Mouse (Mus musculus) c-Kit-positive CD71-negative TER-119-negative erythroid progenitor cells, embryonic 14.5 days (primary cell): ENCODE measurements around the gene Phb2.

Experiments
- DNase-seq: peaks from one replicate; pipeline ENCODE4 v3.0.0-alpha.2; 2013; ENCODE audit warnings: low read depth

Gene Phb2

DNA sequence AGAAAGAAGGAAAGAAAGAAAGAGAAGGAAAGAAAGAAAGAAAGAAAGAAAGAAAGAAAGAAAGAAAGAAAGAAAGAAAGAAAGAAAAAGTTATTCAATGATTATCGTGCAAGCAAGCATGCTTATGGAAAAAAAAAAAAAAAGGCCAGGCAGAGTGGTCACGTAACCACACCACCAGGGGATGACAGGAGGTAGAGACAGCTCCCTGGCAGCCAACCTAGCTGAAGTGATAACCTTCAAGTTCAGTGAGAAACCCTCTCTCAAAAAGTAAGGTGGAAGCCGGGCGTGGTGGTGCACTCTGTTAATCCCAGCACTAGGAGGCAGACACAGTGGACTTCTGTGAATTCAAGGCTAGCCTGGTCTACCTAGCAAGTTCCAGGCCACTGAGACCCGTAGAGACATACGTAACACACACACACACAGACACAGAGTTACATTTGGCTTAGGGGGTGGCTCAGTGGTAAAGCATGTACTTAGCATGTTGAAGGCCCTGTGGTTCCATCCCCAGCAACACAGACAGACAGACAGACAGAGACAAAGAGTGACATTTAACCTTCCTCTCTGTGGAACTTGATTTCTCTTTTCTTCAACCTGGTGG, 10.8 kb downstream of the Phb2 start:
- DNase-seq, result no peak

GRCm38 (mm10) chr6:124723541-124723940, 11.4 kb downstream of the Phb2 start:
- DNase-seq, result no peak

DNA sequence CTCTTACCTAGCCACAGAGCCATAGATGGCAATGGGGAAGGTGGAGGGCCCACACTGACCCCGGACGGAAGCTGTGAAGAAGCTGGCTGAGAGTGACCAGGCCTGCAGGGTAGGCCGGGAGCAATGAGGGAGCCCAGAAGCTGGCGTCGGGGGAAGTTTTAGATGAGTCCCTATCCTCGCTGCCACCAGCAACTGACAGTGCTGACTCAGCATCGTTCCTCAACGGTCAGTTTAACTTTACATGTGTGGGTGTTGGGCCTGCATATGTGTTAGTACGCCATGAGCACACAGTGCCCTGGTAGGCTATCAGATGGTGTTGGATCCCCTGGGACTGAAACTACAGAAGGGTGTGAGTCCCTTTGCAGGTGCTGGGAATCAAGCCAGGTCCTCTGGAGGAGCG, 12.3 kb downstream of the Phb2 start:
- no peak for DNase-seq

DNA sequence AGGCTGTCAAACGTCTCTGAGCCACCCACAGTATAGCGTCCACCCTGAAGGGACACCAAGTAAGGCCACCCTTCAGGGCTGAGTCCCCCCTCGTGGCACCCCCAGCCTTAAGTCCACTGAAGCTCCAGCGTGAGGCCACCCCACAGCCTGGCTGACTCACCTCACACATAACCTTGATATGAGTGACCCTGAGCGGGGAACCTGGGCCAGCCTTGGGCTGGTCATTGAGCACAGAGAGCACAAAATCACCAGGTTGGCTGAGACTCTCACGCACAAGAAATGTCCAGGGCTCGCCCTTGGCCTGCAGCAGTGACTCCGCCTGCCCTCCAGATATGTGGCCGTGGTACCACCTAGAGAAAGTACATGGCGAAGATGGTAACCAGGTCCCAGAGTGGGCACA, 16.5 kb downstream of the Phb2 start:
- DNase-seq, result no peak

GRCm38 (mm10) chr6:124729850-124730705, 17.9 kb downstream of the Phb2 start:
- peak; percentile 69 for DNase-seq

GRCm38 (mm10) chr6:124731038-124731437, 18.9 kb downstream of the Phb2 start:
- DNase-seq, result no peak

- no peak for DNase-seq
Observed at GRCm38 (mm10) chr6:124732476-124733370, 20.6 kb downstream of the Phb2 start.

GRCm38 (mm10) chr6:124734417-124734816, 22.3 kb downstream of the Phb2 start:
- no peak for DNase-seq

DNA sequence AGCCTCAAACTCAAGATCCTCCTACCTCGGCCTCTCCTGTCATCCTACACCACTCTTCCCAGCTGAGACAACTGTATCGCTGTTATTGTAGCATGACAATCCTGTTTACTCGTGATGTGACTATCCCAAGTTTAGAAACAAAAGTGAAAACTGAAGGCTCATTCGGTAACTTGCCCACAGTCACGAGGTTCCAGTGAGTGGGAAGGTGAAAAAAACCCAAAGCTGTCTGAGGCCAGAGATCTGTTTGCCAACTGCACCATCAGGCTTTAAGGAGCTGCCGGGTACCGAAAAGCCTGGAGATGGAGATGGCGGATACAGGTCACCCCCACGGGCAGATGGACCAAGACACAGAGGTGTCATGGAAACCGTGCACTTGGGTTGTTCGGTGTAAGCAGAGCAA, 24.9 kb downstream of the Phb2 start:
- DNase-seq, result no peak

DNA sequence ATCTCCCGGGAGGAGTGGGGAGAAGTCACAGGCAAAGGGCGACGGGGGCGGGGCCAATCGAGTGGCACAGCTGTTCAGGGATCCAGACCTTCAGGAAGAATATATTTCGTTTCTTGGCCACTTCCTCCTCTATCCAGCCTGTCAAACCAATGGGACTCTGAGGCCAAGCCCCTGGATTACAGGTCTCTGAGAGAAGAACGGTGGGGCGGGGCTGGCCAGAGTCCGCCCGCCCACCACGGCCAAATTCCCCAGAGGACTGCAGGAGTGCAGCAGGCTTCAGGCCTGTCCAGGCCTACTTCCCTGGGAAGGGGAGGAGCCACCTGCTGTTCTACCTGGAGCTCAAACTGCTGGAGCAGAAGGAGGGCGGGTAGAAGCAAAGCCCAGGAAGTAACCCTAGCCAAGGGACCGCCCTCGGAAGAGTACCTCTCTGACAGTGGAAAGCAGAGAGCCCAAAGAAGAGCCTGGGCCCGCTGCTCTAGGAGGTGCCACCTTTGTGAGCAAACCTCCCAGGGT, 26.4 kb downstream of the Phb2 start, which contains the start of gene Ptpn6:
Gene Ptpn6 (minus strand): TSS at position 204 of the 513 bp plus-strand sequence.
- no peak for DNase-seq

DNA sequence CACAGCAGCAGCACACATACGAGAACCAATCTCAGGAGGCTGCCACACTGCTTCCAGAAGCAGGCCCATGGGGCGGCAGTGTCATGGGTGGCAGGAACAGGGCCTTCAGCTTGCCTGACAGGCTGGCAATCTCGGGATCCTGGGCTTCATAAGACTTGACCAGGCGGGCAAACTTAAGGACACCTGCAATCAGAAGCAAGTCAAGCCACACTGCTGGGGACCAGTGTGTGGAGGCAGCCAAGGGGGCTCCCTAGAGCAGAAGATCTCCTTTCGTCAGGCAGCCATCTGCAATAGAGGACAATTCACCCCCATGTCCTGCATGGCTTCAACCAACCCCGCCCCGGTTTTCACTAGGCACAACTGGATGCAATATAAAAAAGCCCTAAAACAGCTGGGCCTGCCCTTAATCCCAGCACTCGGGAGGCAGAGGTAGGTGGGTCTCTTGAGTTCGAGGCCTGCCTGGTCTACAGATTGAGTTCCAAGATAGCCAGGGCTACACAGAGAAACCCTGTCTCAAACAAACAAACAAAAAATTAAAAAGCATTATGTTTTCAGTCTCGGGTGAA, 27.2 kb downstream of the Phb2 start:
- DNase-seq, result no peak

DNA sequence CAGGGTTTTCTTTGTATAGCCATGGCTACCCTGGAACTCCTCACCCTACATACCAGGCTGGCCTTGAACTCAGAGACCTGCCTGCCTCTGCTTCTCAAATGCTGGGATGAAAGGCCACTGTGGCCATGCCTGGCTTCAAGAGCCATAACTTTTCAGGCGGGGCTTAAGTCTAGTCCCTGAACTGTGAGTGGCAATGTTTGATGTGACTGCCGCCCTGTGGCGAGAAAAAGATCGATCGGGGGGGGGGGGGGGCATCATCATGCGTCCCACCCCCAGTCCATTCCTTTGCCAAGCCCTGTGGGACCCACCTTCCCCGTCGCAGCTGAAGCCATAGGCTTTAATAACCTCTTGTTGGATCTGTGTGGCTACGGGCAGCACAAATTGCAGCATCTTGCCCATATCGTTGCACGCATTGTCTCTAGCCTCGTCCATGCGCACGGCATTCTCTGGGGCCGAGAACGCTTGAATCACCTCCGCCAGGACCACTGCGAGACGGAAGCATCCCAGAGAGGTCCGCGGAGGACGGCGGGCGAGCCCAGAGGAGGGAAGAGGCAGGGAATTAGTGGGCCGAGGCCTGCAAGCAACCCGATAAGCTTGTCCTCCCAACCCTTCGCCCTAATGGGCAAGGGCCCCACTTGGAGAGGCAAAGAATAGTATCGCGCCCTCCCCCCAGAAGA, 28.2 kb downstream of the Phb2 start:
- DNase-seq, result no peak

GRCm38 (mm10) chr6:124740888-124741761, 29.0 kb downstream of the Phb2 start, which contains the start of gene Grcc10:
Gene Grcc10 (minus strand): TSS chr6:124741374.
- DNase-seq, result peak; percentile 93

DNA sequence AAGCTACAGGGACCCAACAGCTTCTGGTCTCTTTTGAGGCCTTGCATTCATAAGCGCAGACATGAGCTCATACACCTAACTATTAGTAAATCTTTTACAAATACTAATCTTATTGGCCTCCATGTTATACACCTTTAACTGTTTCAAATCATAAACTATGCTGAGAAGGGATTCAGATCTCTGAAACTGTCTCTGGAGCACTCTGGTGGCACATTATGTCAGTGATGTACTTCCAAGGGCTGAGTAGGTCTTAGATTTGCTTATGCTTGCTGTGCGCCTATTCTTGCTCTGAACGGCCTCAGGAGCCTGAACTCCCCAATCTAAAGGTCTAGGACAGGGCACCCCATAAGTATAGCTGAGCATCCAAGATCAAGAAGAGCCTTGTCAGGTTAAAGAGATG, 29.7 kb downstream of the Phb2 start:
- DNase-seq, result no peak

DNA sequence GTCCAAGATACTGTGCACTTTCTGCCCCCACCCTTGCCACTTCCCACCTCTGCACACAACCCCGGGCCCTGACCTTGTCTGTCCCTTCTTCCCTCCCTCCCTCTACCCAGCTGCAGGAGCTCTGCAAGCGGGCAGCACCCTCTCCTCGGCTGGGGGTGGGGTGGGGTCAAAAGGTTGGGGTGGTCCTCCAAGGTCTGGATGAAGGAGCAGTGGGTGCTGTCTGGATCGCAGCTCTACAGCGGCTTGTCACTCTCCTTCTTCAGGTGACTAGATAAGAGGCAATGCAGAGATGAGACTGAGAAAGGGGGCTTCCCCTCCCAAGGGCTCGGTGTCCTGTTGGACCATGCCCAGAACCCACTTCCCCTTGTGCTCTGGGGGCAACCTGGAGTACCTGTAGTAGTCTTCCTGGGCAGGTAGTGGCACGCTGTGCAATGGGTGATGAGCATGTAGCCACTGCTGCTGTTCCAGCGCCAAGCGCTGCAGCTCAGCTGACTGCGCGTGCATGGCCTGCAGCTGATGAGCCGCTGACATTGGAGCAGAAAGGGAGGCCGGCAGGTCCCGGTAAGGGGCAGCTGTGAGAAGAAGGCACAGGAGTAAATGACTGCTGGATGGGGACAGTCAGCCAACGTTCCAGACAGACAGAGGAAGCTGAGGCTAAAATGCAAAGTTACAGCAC, 30.8 kb downstream of the Phb2 start:
- DNase-seq, result no peak

DNA sequence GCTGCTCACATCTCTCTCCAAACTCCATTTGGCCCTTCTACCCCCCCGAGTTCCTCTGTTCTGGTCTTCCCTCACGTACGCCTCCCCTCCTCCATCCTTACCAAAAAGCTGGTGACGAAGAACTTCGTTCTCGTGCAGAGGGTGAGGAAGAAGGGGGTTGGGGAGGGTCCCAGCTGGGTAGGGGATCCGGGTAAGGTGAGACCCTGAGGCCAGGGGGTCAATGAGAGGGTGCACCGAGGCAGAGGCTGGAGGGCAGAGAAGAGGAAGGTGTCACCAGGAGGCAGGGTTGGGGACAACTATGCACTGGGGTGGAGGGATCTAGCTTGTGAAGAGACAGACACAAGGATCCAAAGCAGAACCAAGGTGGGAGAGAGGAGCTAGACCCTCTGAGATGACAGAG, 31.5 kb downstream of the Phb2 start:
- DNase-seq, result no peak

GRCm38 (mm10) chr6:124744755-124745321, 32.7 kb downstream of the Phb2 start:
- DNase-seq, result no peak

- peak; percentile 93 for DNase-seq
Observed at GRCm38 (mm10) chr6:124745490-124746295, 33.6 kb downstream of the Phb2 start.

DNA sequence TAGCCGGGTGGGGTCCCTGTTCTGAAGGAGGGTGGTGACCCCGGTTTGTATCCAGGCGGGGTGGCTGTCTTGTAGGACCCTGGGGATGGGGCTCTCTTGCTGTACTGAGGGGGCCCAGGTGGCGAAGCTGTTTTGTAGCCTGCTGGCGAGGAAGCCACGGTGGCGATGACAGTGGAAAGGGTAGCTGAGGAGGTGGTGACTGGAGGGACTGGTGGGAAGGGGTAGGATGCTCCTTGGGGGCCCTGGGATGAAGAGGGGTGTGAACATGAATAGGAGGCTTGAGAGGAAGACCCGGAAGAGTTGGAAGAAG, 34.1 kb downstream of the Phb2 start:
- no peak for DNase-seq
